Mouse (Mus musculus): ENCODE results near the gene Cmya5. TPM values are rescaled to one million over a fixed set of nuclear protein-coding genes. Genes with fewer than 3 reads are reported as not detected.
"Not testable (repeated sequence)": the region's sequence is repeated elsewhere in the genome, so short reads cannot be mapped to it uniquely, and the experiment has no call there.

The Cmya5 gene
- polyA plus RNA-seq, 1 experiment from 2014 or later, result 0.02 TPM

GRCm38 (mm10) chr13:93085711-93086110, 58.8 kb downstream of the Cmya5 start:
- Histone ChIP-seq H3K4me2 (no peak overlapping the region), H3K4me3 (replicated peaks) (no peak overlapping the region), H3K27me3 (no peaks in the 10 kb centered on the region), H3K9ac (no peak overlapping the region), H3K27ac (no peak overlapping the region), H3K36me3 (no peaks in the 10 kb centered on the region), H3K4me1 (replicated peaks) (no peaks in the 10 kb centered on the region), H3K9me3 (replicated peaks) (no peaks in the 10 kb centered on the region)
- DNase-seq (no peak), ATAC-seq (ENCODE audit: low read depth) (no peak)
- WGBS (ENCODE audit: insufficient replicate concordance), result 65% methylated on average over 4 of the region's 4 CpGs

GRCm38 (mm10) chr13:93082324-93082723, 62.2 kb downstream of the Cmya5 start:
- not testable (repeated sequence) for H3K4me1 ChIP-seq (replicated peaks); H3K4me2 ChIP-seq; H3K27ac ChIP-seq; H3K27me3 ChIP-seq; H3K9ac ChIP-seq; H3K36me3 ChIP-seq; DNase-seq; ATAC-seq (ENCODE audit: low read depth); H3K9me3 ChIP-seq (replicated peaks); H3K4me3 ChIP-seq (replicated peaks)
- 47% methylated on average over 1 of the region's 1 CpGs for WGBS (ENCODE audit: insufficient replicate concordance)

GRCm38 (mm10) chr13:93080859-93081258, 63.7 kb downstream of the Cmya5 start:
- Histone ChIP-seq H3K27me3 (no peaks in the 10 kb centered on the region), H3K4me2 (no peak overlapping the region), H3K9me3 (replicated peaks) (no peaks in the 10 kb centered on the region), H3K9ac (no peak overlapping the region), H3K4me1 (replicated peaks) (no peaks in the 10 kb centered on the region), H3K27ac (no peak overlapping the region), H3K36me3 (no peaks in the 10 kb centered on the region), H3K4me3 (replicated peaks) (no peak overlapping the region)
- WGBS (ENCODE audit: insufficient replicate concordance), result 64% methylated on average over 2 of the region's 2 CpGs
- ATAC-seq (ENCODE audit: low read depth) (no peak), DNase-seq (no peak)

GRCm38 (mm10) chr13:93074147-93074641, 70.3 kb downstream of the Cmya5 start:
- no peak for DNase-seq

GRCm38 (mm10) chr13:93073595-93073994, 70.9 kb downstream of the Cmya5 start:
- ATAC-seq (ENCODE audit: low read depth) (no peak), DNase-seq (no peak)
- H3K4me3 ChIP-seq (replicated peaks), result no peak overlapping the region
- 32% methylated on average over 2 of the region's 2 CpGs for WGBS (ENCODE audit: insufficient replicate concordance)
- H3K9me3 ChIP-seq (replicated peaks), result no peaks in the 10 kb centered on the region
- no peaks in the 10 kb centered on the region for H3K4me1 ChIP-seq (replicated peaks)
- no peaks in the 10 kb centered on the region for H3K27me3 ChIP-seq
- no peak overlapping the region for H3K9ac ChIP-seq
- no peak overlapping the region for H3K4me2 ChIP-seq
- no peaks in the 10 kb centered on the region for H3K36me3 ChIP-seq
- H3K27ac ChIP-seq, result no peak overlapping the region

More at GRCm38 (mm10) chr13:93074147-93074641, 70.3 kb downstream of the Cmya5 start:
- H3K4me1 ChIP-seq (replicated peaks), result no peaks in the 10 kb centered on the region
- H3K4me3 ChIP-seq (replicated peaks), result no peak overlapping the region
- 68% methylated on average over 17 of the region's 17 CpGs for WGBS (ENCODE audit: insufficient replicate concordance)
- no peak overlapping the region for H3K4me2 ChIP-seq
- H3K36me3 ChIP-seq, result no peaks in the 10 kb centered on the region
- H3K27me3 ChIP-seq, result no peaks in the 10 kb centered on the region
- ATAC-seq (ENCODE audit: low read depth), result no peak
- no peak overlapping the region for H3K27ac ChIP-seq
- no peak overlapping the region for H3K9ac ChIP-seq
- H3K9me3 ChIP-seq (replicated peaks), result no peaks in the 10 kb centered on the region

GRCm38 (mm10) chr13:93072871-93073411, 71.6 kb downstream of the Cmya5 start:
- no peak for ATAC-seq (ENCODE audit: low read depth)

GRCm38 (mm10) chr13:93070406-93070805, 74.1 kb downstream of the Cmya5 start:
- Histone ChIP-seq H3K4me3 (replicated peaks) (no peak overlapping the region), H3K27me3 (no peaks in the 10 kb centered on the region), H3K4me2 (no peak overlapping the region), H3K4me1 (replicated peaks) (no peaks in the 10 kb centered on the region), H3K9me3 (replicated peaks) (no peaks in the 10 kb centered on the region), H3K27ac (no peak overlapping the region), H3K9ac (no peak overlapping the region), H3K36me3 (no peaks in the 10 kb centered on the region)
- DNase-seq, result no peak
- no peak for ATAC-seq (ENCODE audit: low read depth)
- 44% methylated on average over 8 of the region's 8 CpGs for WGBS (ENCODE audit: insufficient replicate concordance)

More at GRCm38 (mm10) chr13:93072871-93073411, 71.6 kb downstream of the Cmya5 start:
- Histone ChIP-seq H3K27me3 (no peaks in the 10 kb centered on the region), H3K9ac (no peak overlapping the region), H3K36me3 (no peaks in the 10 kb centered on the region), H3K9me3 (replicated peaks) (no peaks in the 10 kb centered on the region), H3K4me2 (no peak overlapping the region), H3K4me1 (replicated peaks) (no peaks in the 10 kb centered on the region), H3K27ac (no peak overlapping the region), H3K4me3 (replicated peaks) (no peak overlapping the region)
- 44% methylated on average over 15 of the region's 15 CpGs for WGBS (ENCODE audit: insufficient replicate concordance)
- no peak for DNase-seq

GRCm38 (mm10) chr13:93069481-93069880, 75.0 kb downstream of the Cmya5 start:
- Histone ChIP-seq H3K36me3 (no peaks in the 10 kb centered on the region), H3K9ac (no peak overlapping the region), H3K27me3 (no peaks in the 10 kb centered on the region), H3K4me3 (replicated peaks) (no peak overlapping the region), H3K27ac (no peak overlapping the region), H3K4me2 (no peak overlapping the region), H3K9me3 (replicated peaks) (no peaks in the 10 kb centered on the region), H3K4me1 (replicated peaks) (no peaks in the 10 kb centered on the region)
- DNase-seq (no peak), ATAC-seq (ENCODE audit: low read depth) (no peak)
- WGBS (ENCODE audit: insufficient replicate concordance), result 53% methylated on average over 4 of the region's 4 CpGs

- Histone ChIP-seq H3K27ac (no peak overlapping the region), H3K9ac (no peak overlapping the region), H3K9me3 (replicated peaks) (no peaks in the 10 kb centered on the region), H3K4me2 (no peak overlapping the region), H3K4me1 (replicated peaks) (no peaks in the 10 kb centered on the region), H3K36me3 (no peaks in the 10 kb centered on the region), H3K4me3 (replicated peaks) (no peak overlapping the region), H3K27me3 (no peaks in the 10 kb centered on the region)
- ATAC-seq (ENCODE audit: low read depth), result no peak
- no peak for DNase-seq
- WGBS (ENCODE audit: insufficient replicate concordance), result 76% methylated on average over 6 of the region's 6 CpGs
Observed at GRCm38 (mm10) chr13:93068353-93068752, 76.2 kb downstream of the Cmya5 start.

DNA sequence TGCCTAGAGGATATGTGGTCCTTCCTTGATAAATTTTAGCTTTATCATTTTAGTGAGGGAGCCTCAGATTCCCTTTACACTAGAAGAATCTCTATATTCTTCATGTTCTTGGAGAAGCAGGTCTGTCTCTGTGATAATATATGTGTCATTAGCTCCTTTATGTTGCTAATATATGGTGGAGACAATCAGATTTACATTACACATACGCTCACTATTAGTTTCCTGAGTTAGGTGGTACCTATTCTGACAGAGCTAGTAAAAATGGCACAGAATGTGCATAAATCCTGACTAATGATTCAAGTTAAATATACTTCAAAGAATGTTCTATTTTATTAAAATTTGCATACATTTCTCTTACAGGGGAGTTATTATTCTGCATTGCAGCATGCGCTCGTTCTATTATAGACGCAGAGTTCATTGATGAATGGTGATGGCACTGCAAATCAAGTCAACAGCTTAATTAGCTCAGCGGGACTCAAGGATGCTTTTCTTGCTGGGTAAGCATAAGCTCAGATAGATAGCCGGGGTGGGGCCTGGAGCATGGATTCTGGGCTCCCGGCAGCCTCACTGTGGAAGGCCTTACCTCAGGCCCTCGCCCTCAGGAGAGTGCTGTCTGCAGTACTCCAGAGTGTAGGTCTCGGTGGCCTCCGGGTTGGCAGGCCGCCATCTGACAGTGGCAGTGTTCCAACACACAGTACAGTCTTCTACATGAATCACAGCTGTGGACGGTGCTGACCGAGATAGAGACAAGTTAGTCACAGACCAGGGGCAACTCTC, 81.5 kb downstream of the Cmya5 start:
- Histone ChIP-seq H3K4me3 (replicated peaks) (no peak overlapping the region), H3K36me3 (no peaks in the 10 kb centered on the region), H3K4me2 (no peak overlapping the region), H3K9ac (no peak overlapping the region), H3K27me3 (no peaks in the 10 kb centered on the region), H3K9me3 (replicated peaks) (no peaks in the 10 kb centered on the region), H3K27ac (no peak overlapping the region), H3K4me1 (replicated peaks) (no peaks in the 10 kb centered on the region)
- ATAC-seq (ENCODE audit: low read depth), result no peak
- WGBS (ENCODE audit: insufficient replicate concordance), result 76% methylated on average over 13 of the region's 13 CpGs
- DNase-seq, result no peak

DNA sequence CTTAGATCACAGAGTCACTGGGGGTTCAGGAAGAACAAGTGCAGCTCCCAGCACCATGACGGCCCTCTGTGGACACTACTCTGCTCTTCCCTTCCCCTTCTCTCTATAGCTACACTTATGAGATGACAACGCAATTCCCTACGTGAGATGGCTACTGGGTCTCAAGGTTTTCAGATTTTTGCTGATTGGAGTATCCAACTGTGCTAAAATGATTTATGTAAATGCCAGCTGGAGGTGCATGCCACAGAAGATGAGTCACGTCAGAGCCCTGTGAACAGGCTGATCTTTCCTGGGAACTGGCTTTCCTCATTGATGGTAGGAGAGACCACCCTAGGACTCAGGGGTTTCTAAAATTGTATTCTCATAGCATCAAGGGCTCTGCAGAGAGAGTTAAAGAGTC, 83.2 kb downstream of the Cmya5 start:
- ATAC-seq (ENCODE audit: low read depth), result no peak

DNA sequence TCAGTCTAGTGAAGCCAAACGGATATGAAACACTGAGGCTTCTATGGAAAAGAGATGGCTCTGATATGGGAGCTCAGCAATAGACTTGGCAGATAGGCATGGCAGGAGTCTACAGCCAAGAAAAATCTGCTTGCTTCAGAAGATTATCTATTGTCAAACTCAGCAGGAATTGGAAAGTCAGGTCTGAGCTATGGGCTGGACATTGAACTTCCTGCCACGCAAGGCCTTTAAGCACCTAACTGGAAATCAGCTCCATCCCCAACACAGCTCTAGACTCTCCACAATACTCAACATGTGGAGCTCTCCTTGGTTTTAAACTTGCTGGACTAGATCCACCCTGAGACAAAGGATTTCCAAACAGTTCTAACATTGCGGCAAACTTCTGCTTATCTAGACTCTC, 84.1 kb downstream of the Cmya5 start:
- Histone ChIP-seq H3K4me2 (no peak overlapping the region), H3K4me3 (replicated peaks) (no peak overlapping the region), H3K9me3 (replicated peaks) (no peaks in the 10 kb centered on the region), H3K36me3 (no peaks in the 10 kb centered on the region), H3K27ac (no peak overlapping the region), H3K4me1 (replicated peaks) (no peaks in the 10 kb centered on the region), H3K9ac (no peak overlapping the region), H3K27me3 (no peaks in the 10 kb centered on the region)
- DNase-seq (no peak), ATAC-seq (ENCODE audit: low read depth) (no peak)
- WGBS (ENCODE audit: insufficient replicate concordance), result 70% methylated on average over 3 of the region's 3 CpGs

More for the DNA sequence above, 83.2 kb downstream of the Cmya5 start:
- no peak overlapping the region for H3K4me2 ChIP-seq
- no peaks in the 10 kb centered on the region for H3K36me3 ChIP-seq
- WGBS (ENCODE audit: insufficient replicate concordance), result 59% methylated on average over 4 of the region's 4 CpGs
- no peak for DNase-seq
- H3K9ac ChIP-seq, result no peak overlapping the region
- no peaks in the 10 kb centered on the region for H3K4me1 ChIP-seq (replicated peaks)
- no peaks in the 10 kb centered on the region for H3K27me3 ChIP-seq
- H3K4me3 ChIP-seq (replicated peaks), result no peak overlapping the region
- no peaks in the 10 kb centered on the region for H3K9me3 ChIP-seq (replicated peaks)
- H3K27ac ChIP-seq, result no peak overlapping the region
